Mouse (Mus musculus): Measurements from ENCODE around the gene Ercc6l2. TPM values are rescaled to one million over a fixed set of nuclear protein-coding genes. Genes with fewer than 3 reads are reported as not detected.
A peak's percentile ranks its signal among the peaks of the same experiment; 100 is the strongest.

Ercc6l2 gene
- polyA plus RNA-seq (2012; rRNA removed): 14.3 and 23.6 TPM in 2 replicates
- 25.4 and 26.2 TPM in 2 replicates for polyA plus RNA-seq (2014; fragmentation: Nextera tagmentation; extraction: Ambion mirVana)

GRCm38 (mm10) chr13:63814746-63815681 is at the start of gene Ercc6l2:
Gene Ercc6l2 (plus strand): TSS chr13:63815240.
- peak within 1 kb of the TSS; percentile 89 for H3K4me2 ChIP-seq (replicated peaks; ENCODE audit: low read depth, low read length, severe bottlenecking)
- peak within 1 kb of the TSS; percentile 93 for H3K9ac ChIP-seq (ENCODE audit: low read depth, low read length, severe bottlenecking)
- WGBS: 1% methylated on average over 59 of the region's 87 CpGs
- DNase-seq (ENCODE audit: low spot score) (peak; percentile 100), ATAC-seq (ENCODE audit: low FRiP score, low read depth) (peak; percentile 100)
- no peaks in the 10 kb centered on the region for H3K27me3 ChIP-seq (ENCODE audit: control insufficient read depth, insufficient read depth, low read length)
- TF ChIP-seq POLR2A (IDR thresholded peaks at IDR 0.05; ENCODE audit: borderline replicate concordance, extremely low read depth, insufficient read depth, insufficient read length): peak; percentile 94; the same call in 1 of the 2 replicates
- H3K27ac ChIP-seq (replicated peaks; ENCODE audit: low read depth, low read length): peak within 1 kb of the TSS; percentile 93
- H3K36me3 ChIP-seq (ENCODE audit: control insufficient read depth, insufficient read depth, low read length): no peaks in the 10 kb centered on the region
- H3K4me3 ChIP-seq (replicated peaks; ENCODE audit: low read length): peak within 1 kb of the TSS; percentile 72
- H3K9me3 ChIP-seq (ENCODE audit: control insufficient read depth, low read length): no peaks in the 10 kb centered on the region
- peaks cover 8% of the 10 kb centered on the region for H3K4me1 ChIP-seq (ENCODE audit: control insufficient read depth, insufficient read depth, low read length)

DNA sequence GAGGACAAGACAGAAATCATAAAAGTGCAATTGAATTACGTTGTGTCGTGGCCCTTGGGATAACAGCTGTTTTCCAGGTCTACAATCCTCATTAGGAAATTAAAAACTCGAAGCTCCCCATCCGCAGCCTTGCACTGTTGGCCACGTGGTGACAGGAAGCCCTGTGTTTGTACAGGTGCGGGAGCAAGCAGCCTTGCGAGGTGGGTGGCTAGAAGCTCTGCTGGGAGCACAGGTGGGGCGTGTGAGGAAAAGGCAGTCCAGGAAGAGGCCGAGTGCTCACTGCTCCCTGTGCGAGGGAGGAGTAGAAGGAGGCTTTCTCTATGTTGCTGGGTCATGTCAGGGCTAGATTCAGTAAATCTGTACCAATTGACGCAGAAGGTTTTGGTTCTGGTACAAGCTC is 49.0 kb upstream of the Ercc6l2 start:
- H3K4me1 ChIP-seq (ENCODE audit: control insufficient read depth, insufficient read depth, low read length): peaks cover 4% of the 10 kb centered on the region; the same call in 1 of the 2 replicates
- TF ChIP-seq POLR2A (IDR thresholded peaks at IDR 0.05; ENCODE audit: borderline replicate concordance, extremely low read depth, insufficient read depth, insufficient read length): no peak
- DNase-seq (ENCODE audit: low spot score): peak; percentile 49
- 36% methylated on average over 11 of the region's 11 CpGs for WGBS
- H3K27ac ChIP-seq (replicated peaks; ENCODE audit: low read depth, low read length): no peak overlapping the region
- no peak overlapping the region for H3K4me3 ChIP-seq (replicated peaks; ENCODE audit: low read length)
- H3K9ac ChIP-seq (ENCODE audit: low read depth, low read length, severe bottlenecking): no peak overlapping the region
- H3K4me2 ChIP-seq (replicated peaks; ENCODE audit: low read depth, low read length, severe bottlenecking): no peak overlapping the region
- H3K36me3 ChIP-seq (ENCODE audit: control insufficient read depth, insufficient read depth, low read length): no peaks in the 10 kb centered on the region
- H3K27me3 ChIP-seq (ENCODE audit: control insufficient read depth, insufficient read depth, low read length): no peaks in the 10 kb centered on the region
- no peaks in the 10 kb centered on the region for H3K9me3 ChIP-seq (ENCODE audit: control insufficient read depth, low read length)
- ATAC-seq (ENCODE audit: low FRiP score, low read depth): peak; percentile 81

DNA sequence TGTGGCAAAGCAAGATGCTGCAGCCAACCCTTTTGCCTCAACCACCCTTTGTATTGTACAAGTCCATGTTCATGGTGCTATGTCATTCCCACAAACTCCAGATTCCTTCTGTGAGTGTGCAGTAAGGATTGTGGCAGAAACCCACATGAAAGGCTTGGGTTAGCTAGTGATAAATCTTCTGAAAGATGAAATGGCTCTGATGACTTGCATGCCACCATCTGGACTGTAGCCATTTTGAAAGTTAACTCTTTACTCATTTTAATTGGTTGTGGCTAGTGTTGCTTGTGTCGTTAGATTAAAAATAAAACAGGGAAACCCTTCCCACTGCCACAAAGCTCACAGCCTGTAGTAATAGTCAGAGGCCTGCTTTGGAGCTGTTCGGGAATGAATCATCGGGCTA is 44.0 kb upstream of the Ercc6l2 start:
- Histone ChIP-seq H3K36me3 (ENCODE audit: control insufficient read depth, insufficient read depth, low read length) (no peaks in the 10 kb centered on the region), H3K4me1 (ENCODE audit: control insufficient read depth, insufficient read depth, low read length) (peaks cover 4% of the 10 kb centered on the region; the same call in 1 of the 2 replicates), H3K4me2 (replicated peaks; ENCODE audit: low read depth, low read length, severe bottlenecking) (no peak overlapping the region), H3K9ac (ENCODE audit: low read depth, low read length, severe bottlenecking) (no peak overlapping the region), H3K27me3 (ENCODE audit: control insufficient read depth, insufficient read depth, low read length) (no peaks in the 10 kb centered on the region), H3K9me3 (ENCODE audit: control insufficient read depth, low read length) (no peaks in the 10 kb centered on the region), H3K27ac (replicated peaks; ENCODE audit: low read depth, low read length) (no peak overlapping the region), H3K4me3 (replicated peaks; ENCODE audit: low read length) (no peak overlapping the region)
- 47% methylated on average over 3 of the region's 3 CpGs for WGBS
- TF ChIP-seq POLR2A (IDR thresholded peaks at IDR 0.05; ENCODE audit: borderline replicate concordance, extremely low read depth, insufficient read depth, insufficient read length): no peak
- ATAC-seq (ENCODE audit: low FRiP score, low read depth) (no peak), DNase-seq (ENCODE audit: low spot score) (peak; percentile 42)

DNA sequence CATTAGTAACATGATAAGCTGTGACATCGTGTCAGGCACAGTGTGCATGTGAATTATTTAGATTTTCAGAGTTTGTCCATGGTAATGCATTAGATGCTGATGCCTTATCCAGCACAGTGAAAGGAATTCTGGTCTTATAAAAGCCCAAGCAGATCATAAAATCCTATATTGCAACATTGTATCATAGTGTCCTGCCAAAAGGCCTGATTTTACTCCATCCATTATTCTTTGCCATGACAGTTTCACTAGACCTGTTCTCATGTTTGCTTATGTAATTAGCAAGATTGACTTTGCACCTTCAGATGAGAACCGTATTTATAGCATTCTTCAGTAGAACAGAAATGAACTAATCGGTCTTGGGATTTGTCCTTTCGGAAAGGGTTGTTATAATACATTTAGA is 36.1 kb upstream of the Ercc6l2 start:
- H3K4me1 ChIP-seq (ENCODE audit: control insufficient read depth, insufficient read depth, low read length): no peaks in the 10 kb centered on the region; the same call in 1 of the 2 replicates
- no peaks in the 10 kb centered on the region for H3K27me3 ChIP-seq (ENCODE audit: control insufficient read depth, insufficient read depth, low read length)
- no peak overlapping the region for H3K4me2 ChIP-seq (replicated peaks; ENCODE audit: low read depth, low read length, severe bottlenecking)
- no peaks in the 10 kb centered on the region for H3K9me3 ChIP-seq (ENCODE audit: control insufficient read depth, low read length)
- no peak overlapping the region for H3K27ac ChIP-seq (replicated peaks; ENCODE audit: low read depth, low read length)
- DNase-seq (ENCODE audit: low spot score) (no peak), ATAC-seq (ENCODE audit: low FRiP score, low read depth) (no peak)
- no peaks in the 10 kb centered on the region for H3K36me3 ChIP-seq (ENCODE audit: control insufficient read depth, insufficient read depth, low read length)
- H3K4me3 ChIP-seq (replicated peaks; ENCODE audit: low read length): no peak overlapping the region
- WGBS: 71% methylated on average over 4 of the region's 4 CpGs
- TF ChIP-seq POLR2A (IDR thresholded peaks at IDR 0.05; ENCODE audit: borderline replicate concordance, extremely low read depth, insufficient read depth, insufficient read length): no peak
- H3K9ac ChIP-seq (ENCODE audit: low read depth, low read length, severe bottlenecking): no peak overlapping the region

DNA sequence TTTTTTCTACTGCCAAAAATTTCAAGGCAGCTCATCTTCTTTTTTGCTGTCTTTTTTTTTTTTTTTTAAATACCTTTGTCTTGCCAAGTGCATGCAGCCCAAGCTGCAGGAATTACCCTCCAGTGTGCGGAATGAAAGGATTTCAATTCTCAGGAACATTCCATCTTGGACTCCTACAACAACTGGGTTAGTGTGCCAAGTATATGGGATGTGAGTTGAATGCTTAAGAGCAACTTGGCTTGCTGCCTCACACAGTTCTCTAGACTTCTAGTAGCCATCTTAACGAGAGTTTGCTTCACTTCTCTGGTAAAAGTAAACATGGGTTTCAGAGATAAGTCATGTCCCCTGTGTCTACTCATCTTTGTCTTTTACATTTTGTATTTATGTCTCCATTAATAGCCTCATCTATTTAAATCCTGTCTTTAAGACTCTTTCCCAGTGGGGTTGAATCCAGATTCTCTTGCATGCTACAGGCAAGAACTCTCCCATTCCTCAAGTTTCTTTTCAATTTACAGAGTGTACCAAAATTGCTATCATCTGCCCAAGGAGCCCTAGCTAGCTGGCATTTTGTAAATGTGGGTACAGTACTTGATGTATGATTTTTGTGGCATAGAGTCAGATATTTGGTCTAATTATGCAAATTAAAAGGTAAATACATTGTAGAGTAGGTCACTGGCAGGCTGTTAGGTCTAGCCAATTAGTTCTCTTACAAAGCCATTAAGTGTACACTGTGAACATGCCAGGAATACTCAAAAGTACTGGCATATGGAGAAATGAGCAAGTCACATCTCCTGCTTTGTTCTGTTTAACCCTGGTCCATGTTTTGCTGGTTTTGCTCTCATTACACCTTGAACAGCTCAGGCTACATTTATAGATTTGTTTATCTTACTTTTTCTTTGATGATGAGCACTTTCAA is 35.4 kb upstream of the Ercc6l2 start:
- Histone ChIP-seq H3K27me3 (ENCODE audit: control insufficient read depth, insufficient read depth, low read length) (no peaks in the 10 kb centered on the region), H3K4me3 (replicated peaks; ENCODE audit: low read length) (no peak overlapping the region), H3K36me3 (ENCODE audit: control insufficient read depth, insufficient read depth, low read length) (no peaks in the 10 kb centered on the region), H3K4me2 (replicated peaks; ENCODE audit: low read depth, low read length, severe bottlenecking) (no peak overlapping the region), H3K4me1 (ENCODE audit: control insufficient read depth, insufficient read depth, low read length) (no peaks in the 10 kb centered on the region; the same call in 1 of the 2 replicates), H3K9ac (ENCODE audit: low read depth, low read length, severe bottlenecking) (no peak overlapping the region), H3K27ac (replicated peaks; ENCODE audit: low read depth, low read length) (no peak overlapping the region), H3K9me3 (ENCODE audit: control insufficient read depth, low read length) (no peaks in the 10 kb centered on the region)
- no peak for TF ChIP-seq POLR2A (IDR thresholded peaks at IDR 0.05; ENCODE audit: borderline replicate concordance, extremely low read depth, insufficient read depth, insufficient read length)
- WGBS: 54% methylated on average over 2 of the region's 2 CpGs
- DNase-seq (ENCODE audit: low spot score): peak; percentile 89
- no peak for ATAC-seq (ENCODE audit: low FRiP score, low read depth)
